Mouse (Mus musculus): ENCODE measurements around the gene Unc50.

The Unc50 gene

DNA sequence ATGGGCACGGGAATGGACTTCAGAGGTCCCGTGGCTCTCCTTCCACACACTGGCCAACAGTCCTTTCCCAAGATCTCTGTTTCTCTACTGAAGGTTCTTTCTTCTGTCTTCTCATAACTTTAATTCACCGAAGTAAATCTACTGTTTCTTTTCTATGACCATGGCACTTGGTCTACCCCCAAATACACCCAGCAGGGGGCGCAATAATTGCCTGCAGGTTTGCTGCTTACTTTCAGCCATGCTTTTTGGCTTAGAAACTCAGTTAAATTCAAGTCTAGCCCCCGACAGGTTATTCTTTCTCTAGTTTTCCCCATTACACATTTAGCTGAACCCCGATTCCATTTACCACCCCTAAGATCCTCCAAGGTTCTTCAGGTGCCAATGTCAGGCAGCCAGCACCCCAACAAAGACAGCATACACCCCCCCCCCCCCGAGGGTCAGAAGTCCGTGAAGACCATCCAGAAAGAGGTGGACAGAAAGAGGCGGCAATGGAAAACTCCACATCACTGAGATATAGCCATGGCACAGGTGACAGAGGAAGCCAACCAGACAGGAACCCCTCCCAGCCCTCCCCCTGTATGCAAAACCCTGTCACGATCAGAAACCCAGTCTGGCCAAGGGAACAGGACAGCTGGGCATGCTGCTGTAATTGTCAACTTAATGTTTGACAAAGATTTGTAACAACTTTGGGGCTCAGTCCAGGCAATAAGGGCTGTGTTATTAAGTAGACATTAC, 18.6 kb downstream of the Unc50 start:
- DNase-seq, result peak; percentile 45 to 77

GRCm38 (mm10) chr1:37451270-37451669, 21.3 kb downstream of the Unc50 start:
- no peak for DNase-seq

DNA sequence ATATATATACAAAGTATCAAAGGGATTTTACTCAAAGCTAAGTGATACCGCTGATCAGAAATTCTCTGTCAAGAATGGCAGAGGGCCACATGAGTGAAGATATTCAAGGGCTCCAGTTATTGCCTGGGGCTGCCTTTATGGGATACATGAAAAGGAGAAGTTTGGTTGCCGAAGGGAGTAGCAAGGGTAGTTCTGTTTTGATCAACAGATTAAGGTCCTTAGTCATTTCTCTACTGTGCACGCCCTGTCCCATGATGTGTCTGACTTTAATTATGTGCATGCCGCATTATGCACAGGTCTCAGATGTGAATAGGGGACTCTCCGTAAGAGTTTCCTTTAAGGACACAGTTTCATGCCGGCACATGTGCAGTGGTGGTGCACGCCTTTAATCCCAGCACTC, 27.6 kb downstream of the Unc50 start:
- no peak for DNase-seq

DNA sequence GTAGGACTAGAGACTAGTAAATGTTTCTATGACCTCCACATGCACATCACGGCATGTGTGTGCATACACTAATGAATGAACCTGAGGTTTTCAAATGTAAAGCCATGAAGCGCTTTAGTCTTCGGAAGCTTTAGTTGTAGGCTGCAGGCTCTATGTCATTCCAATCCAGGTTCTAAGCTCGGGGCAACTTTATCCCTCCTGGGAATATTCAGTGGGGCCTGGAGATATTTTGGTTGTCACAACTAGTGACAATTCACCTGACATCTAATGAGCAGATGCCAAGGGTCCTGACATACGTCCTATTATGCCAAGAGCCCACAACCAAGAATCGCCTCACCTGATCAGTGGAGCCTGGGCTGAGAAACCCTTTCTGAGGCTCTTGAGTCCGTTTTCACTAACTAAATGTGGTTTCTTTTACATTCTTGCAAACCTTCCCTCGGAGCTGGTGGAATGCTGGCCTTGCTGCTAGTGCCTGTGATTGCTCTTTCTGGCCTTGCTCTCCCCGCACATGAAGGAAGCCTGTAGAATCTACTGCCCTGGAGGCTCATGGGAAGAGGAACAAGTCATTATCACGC, 35.0 kb downstream of the Unc50 start:
- DNase-seq, result no peak

GRCm38 (mm10) chr1:37466322-37466995, 36.5 kb downstream of the Unc50 start:
- no peak for DNase-seq

DNA sequence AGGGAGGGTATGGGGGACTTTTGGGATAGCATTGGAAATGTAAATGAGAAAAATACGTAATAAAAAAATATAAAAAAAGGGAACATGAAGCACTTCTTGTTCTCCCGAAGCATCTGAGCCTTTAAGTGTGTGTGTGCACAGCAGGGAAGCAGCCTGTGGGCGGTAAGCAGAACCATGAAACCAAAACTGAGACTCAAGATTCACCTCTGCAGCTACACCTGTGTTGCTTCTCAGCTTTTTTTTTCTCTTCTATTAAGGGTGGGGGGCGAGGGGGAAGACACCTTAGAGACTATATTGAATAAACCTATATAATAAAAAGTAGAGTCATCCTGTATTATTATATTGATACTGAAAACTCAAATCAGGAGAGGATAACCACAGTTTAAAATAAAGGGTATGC, 37.9 kb downstream of the Unc50 start:
- no peak for DNase-seq

- no peak for DNase-seq
Measured at GRCm38 (mm10) chr1:37469007-37469406, 39.1 kb downstream of the Unc50 start.

DNA sequence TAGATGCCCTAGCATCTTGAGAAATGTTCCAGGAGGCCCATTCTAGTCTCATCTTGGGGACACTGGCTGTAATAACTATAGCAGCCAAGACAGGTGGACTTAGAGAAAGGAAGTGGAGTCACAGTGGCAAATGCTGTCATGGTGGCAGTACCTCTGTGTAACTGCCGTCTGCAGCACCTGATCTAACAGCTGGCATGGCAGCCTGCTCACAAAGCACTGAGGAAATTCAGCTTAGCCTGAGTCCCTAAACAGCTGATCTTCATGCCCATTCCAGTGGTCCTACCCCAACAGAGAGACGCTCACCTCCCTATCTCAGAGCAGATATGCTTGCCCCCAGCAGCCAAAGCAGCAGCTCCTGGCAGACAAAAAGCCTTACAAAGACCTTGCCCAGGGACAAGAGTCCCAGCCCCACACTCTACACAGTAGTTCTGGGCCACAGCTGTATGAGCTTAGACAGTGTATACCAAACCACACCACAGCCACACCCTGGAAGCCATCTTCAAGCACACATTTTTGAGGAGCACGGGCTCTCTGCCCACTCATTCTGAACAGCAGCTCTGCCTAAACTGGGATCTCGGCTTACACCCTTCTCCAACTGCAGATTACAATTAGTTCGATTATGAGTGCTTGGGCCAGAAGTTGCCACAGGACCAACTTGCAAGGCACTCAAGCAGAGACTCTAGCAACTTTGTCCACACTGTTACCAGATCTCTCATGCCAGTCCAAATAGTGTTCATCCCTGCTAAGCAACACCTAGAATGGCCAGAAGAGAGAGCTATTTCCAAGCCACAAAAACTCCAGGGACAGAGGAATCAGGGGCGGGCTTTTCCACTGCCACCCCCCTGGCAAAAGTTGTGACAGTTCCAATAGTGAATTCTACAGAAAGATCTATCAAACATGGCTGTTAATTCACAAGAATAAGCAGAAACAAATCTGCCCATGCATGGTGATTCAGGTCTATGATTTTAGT, 41.5 kb downstream of the Unc50 start:
- DNase-seq, result no peak

GRCm38 (mm10) chr1:37473251-37473650, 43.3 kb downstream of the Unc50 start:
- DNase-seq, result no peak

- peak in 1 of 2 experiments; percentile 11 for DNase-seq
Measured at GRCm38 (mm10) chr1:37474046-37474445, 44.1 kb downstream of the Unc50 start.

DNA sequence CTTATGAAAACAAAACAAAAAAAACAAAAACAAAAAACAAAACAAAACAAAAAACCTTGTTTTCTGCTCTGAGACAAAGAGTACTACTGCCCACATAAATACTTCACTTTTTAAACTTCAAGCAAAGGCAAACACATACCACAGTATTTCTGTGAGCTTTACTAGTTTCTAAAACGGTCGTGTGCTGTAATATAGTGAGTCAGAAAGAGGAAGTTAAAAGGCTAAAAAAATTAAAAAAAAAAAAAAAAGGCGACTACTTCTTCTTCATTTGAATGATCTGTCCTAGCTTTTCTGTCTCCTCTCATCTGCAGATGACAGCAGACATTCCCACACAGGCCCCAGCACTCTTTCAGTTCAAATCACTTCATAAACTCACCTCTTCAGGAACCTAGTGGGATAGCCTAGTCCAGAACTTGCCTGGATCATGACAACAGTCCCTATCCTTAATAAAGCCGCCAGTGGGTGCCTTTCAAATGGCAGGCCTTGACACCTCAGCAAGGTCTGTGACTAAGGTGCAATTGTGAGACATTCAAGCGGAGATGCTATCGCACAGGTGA, 44.8 kb downstream of the Unc50 start:
- no peak for DNase-seq

- no peak for DNase-seq
Measured at GRCm38 (mm10) chr1:37475312-37475711, 45.4 kb downstream of the Unc50 start.

DNA sequence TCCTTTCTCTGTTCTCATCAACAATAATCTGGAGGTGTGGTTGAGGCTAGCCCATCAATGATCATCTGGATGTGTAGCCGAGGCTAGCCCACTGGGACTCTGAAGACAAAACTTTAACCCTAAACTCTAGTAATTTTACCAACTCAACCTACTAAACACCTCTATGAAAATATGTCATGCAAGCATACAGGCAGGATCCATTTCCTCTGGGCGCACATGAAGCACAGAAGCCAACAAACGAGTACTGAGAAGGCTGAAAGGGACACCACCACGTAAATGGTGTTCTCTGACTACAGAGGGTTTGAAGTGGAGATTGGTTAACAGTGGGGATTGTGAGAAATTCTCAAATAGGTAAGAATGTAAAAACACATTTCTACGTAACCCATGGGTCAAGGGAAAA, 47.3 kb downstream of the Unc50 start:
- DNase-seq, result no peak

DNA sequence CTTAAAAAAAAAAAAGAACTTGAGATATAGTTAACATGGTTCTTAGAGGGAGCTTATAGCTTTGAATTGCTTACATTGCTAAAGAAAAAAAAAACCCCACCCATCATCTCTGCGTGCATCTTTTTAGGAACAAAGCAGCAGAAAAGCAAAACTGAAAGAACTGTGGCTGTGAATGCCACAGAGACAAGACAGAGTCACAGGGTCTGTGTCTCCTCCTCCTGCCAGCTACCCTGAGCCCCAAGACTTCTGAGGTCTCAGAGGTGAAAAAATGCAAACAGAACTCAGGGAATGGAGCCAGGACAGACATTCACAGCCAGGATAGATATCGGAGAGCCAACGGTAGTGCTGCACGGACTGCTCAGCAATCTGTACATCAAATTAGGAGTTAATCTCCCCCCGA, 48.0 kb downstream of the Unc50 start:
- peak; percentile 21 to 32 for DNase-seq

DNA sequence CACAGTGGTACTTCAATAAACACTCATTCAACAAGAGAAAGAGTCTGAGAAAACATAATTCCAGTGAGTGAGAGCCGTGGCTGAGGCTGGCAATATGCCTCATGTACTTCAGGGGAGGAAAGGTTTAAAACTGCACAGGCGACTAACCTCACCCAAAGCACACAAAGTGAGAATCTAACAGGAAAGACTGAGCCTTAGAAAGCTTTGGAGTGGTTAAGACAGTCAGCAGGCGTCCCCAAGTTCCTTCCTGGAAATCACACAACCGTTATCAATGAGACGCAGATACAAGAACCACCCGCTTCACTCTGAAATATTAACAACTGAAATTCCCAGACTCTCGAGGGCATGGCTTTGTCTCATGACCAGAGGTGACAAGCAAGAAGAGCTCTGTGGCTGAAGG, 48.5 kb downstream of the Unc50 start:
- DNase-seq, result peak in 1 of 2 experiments; percentile 14

DNA sequence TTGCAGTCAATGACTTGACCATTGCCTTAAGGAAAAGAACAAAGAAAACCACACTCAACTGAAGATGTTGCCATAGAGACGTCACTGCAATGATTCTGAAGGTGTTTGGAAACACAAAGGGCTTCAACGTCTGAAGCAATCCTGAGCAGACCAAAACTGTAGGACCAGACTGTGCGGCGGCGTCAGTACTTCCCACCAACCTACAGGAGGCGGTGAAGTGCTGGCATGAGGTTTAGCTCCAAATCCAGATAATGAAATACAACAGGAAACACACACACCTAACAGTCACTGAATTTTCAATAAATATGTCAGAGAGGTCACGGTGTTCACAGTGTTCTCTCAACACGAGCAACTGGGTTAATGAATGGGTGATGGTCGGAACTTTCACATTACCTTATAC, 49.1 kb downstream of the Unc50 start:
- DNase-seq, result peak in 1 of 2 experiments; percentile 44

- DNase-seq, result no peak
Measured at GRCm38 (mm10) chr1:37479759-37480158, 49.8 kb downstream of the Unc50 start.

DNA sequence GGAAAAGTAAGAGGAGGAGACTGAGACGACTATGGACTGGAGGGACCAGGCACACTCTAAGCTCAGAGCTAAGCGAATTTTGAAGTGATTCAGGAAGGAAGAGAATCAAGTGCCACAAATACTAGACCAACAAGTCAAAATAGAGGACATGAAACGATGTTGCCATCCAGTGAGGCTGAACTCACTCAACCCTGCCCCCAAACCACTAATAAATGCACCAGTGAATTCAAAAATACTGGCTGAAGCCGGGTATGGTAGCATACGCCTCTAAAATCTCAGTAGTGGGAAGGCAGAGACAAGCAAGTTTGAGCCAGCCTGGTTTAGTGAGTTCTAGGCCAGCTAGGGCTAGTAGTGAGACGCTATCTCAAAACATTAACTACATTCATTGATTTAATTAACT, 50.8 kb downstream of the Unc50 start:
- DNase-seq, result no peak

- DNase-seq, result no peak
Measured at GRCm38 (mm10) chr1:37481331-37481730, 51.4 kb downstream of the Unc50 start.

GRCm38 (mm10) chr1:37484612-37485011, 54.7 kb downstream of the Unc50 start:
- no peak for DNase-seq

DNA sequence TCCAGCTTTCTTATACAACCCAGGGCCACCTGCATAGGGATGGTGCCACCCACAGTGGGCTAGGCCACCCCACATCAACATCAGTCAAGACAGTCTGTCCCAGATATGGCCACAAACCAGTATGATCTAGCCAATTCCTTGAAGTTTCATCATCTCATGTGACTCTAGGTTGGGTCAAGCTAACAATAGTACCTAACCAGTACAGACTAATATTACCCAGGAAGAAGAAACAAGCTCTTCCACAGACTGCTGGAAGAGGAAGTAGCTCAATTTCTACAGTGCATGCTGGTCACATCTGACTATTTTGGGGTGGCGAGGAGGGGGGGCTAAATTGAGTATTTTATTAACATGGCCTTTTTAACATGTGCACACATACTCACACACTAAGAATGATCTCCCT, 56.5 kb downstream of the Unc50 start:
- no peak for DNase-seq

DNA sequence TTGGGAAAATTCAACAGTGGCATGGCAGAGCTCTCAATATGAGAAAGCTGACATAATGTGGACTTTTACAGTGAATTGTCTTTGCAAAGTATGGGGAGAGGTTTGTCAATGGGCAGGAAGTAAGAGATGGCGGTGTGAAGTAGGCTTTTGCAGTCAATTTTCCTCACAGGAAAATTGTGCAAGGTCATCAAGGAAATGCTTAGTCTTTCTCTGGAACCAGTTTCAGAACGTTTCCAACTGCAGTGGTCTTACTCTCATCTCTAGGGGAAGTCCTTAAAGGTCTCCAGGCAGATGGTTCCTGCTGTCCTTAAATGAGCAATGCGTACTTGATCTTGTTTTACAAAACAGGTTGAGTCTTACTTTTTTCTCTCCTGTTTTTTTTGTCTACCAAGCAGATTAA, 57.1 kb downstream of the Unc50 start:
- no peak for DNase-seq

DNA sequence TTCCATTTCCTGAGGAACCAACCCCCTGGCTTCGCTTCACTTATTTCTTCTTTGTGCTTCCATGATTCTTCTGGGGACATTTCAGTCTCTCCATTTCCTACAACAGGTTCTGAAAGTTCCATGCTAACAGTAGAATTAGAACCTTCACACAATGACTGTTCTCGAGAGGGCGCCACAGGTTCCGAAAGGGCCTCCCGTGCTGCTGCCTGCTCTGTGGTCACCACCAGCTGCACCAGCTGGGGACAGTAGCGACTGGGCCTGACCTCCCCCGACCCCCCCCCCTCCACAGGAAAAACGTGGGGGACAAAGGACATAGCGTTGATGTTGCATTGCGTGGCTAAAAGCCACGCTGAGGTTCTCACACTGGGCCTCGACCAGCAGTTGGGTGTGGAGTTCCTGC, 58.6 kb downstream of the Unc50 start:
- DNase-seq, result no peak

All from cerebellum, postnatal 25 days (tissue).